Mouse (Mus musculus): ENCODE measurements around the gene Rsrc1.

DNA sequence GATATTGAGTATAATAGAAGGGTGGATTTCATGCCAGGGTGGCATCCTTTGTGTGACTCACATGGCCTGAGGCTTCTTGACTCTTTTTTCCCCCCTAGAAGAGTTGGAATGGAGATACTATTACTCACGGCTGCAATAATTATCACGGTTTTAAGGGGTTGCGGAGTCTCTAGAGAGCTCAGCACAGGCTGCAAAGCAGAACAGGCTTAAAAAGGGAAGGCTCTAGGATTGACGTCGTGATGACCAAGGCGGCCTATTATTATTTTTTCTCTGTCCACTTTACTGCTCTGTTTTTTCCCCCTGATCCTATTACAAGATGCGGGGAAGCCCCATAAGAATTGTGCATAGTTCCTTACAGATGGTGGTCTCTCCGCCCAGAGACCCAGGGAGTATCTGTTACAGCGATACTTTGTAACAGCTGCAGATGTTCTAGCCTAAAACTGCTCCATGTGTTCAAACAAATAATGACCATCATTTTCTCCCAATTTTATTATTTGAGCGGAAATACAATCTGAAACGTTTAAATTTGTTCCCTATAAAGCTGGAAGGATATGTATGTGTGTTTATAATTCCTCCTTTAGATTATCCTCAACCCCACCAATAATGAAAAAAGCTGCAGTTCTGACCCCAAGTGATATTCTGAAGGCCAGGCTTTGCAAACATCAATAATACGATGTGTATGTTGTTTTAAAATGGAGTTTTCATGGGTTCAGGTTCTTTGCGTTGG is 4.1 kb upstream of the Rsrc1 start:
- no peak for TF ChIP-seq CTCF (IDR thresholded peaks at IDR 0.05; ENCODE audit: low read depth)
- TF ChIP-seq EP300 (IDR thresholded peaks at IDR 0.05; ENCODE audit: low read depth) = no peak
